Mouse (Mus musculus): ENCODE measurements at regions not wholly inside any gene's neighbourhood (a gene's known extent, or its start where the extent isn't known, plus 50 kb on each side); places are given as distances from the start of the nearest gene placed in this dataset.
A peak's percentile ranks its signal among the peaks of the same experiment; 100 is the strongest.

GRCm38 (mm10) chr16:55151726-55152125 lies 146.1 kb downstream of the Zpld1 start:
- TF ChIP-seq CTCF (IDR thresholded peaks at IDR 0.05; ENCODE audit: low read depth) (0 out of 2 replicates have a peak, but pooled peaks have one; percentile 5), EP300 (IDR thresholded peaks at IDR 0.05; ENCODE audit: low read depth) (no peak)
